Mouse (Mus musculus) hindbrain, embryonic 13.5 days (tissue): ENCODE results near the gene Tspan32. TPM values are rescaled to one million over a fixed set of nuclear protein-coding genes. Genes with fewer than 3 reads are reported as not detected.
A peak's percentile ranks its signal among the peaks of the same experiment; 100 is the strongest.

ENCODE experiments used
- ATAC-seq: fragments of 200-750 bp; cut with Nextera tagmentation; 2 replicates; pipeline ENCODE4 v1.8.0; 2017; ENCODE audit warnings: moderate TSS enrichment; ENCODE audit not compliant: low FRiP score
- H3K27ac ChIP-seq: fragments of 300-500 bp; sonication (generic); 2 replicates; pipeline ENCODE4 v1.5.1; 2015; ENCODE audit warnings: inconsistent platforms, mild to moderate bottlenecking, moderate library complexity
- H3K27me3 ChIP-seq: fragments of 300-500 bp; sonication (generic); 2 replicates; pipeline ENCODE4 v1.6.1; 2015; ENCODE audit warnings: mild to moderate bottlenecking, inconsistent platforms
- H3K36me3 ChIP-seq: fragments of 300-500 bp; sonication (generic); 2 replicates; pipeline ENCODE4 v1.6.1; 2015; ENCODE audit warnings: mild to moderate bottlenecking, inconsistent platforms
- H3K4me1 ChIP-seq: fragments of 300-500 bp; sonication (generic); replicated peaks from 2 replicates; pipeline ENCODE4 v1.6.1; 2015; ENCODE audit warnings: inconsistent platforms
- H3K4me2 ChIP-seq: fragments of 300-500 bp; sonication (generic); 2 replicates; pipeline ENCODE4 v1.6.1; 2015; ENCODE audit warnings: inconsistent platforms, mild to moderate bottlenecking, moderate library complexity
- H3K4me3 ChIP-seq: fragments of 300-500 bp; sonication (generic); 2 replicates; pipeline ENCODE4 v1.5.1; 2015; ENCODE audit warnings: mild to moderate bottlenecking, inconsistent platforms
- H3K9ac ChIP-seq: fragments of 300-500 bp; sonication (generic); 2 replicates; pipeline ENCODE4 v1.6.1; 2015; ENCODE audit warnings: mild to moderate bottlenecking, inconsistent platforms
- H3K9me3 ChIP-seq: fragments of 300-500 bp; sonication (generic); 2 replicates; pipeline ENCODE4 v1.6.1; 2016; ENCODE audit warnings: inconsistent platforms
- WGBS: fragments of 180-500 bp; shearing (Covaris S2); methylation state at CpG from one replicate; pipeline ENCODE4 v1.1.7; 2015; 5-methylcytosine and 5-hydroxymethylcytosine counted together
- polyA plus RNA-seq: library from polyadenylated mRNA; unstranded; fragments of >200 nt; fragmentation: Nextera tagmentation; extraction: Ambion mirVana; gene quantifications from 2 replicates; pipeline ENCODE4 v1.2.1, GENCODE M21; 2015

Gene Tspan32
- polyA plus RNA-seq, 1 experiment from 2014 or later: 1.2 TPM

DNA sequence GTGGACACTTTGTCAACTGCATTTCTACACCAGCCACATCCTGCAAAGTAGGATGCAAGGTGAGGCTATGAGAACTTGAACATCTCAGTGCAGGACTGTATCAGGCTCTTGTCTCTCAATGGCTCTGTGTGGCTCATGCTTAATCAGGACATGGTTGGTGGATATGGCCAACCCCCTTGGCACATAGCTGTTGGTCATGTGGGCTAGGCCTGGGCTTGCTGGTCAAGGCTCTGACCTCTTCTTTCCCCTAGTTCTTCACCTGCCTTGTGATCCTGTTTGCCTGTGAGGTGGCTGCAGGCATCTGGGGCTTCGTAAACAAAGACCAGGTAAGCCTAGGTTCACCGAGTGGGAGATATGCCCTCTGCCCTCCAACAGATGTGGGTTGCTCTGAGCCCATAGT lies 60.8 kb downstream of the Tspan32 start:
- Histone ChIP-seq H3K9ac (no peak overlapping the region), H3K4me2 (no peak overlapping the region), H3K4me3 (no peak overlapping the region), H3K36me3 (peaks cover 61% of the 10 kb centered on the region), H3K27ac (no peak overlapping the region), H3K9me3 (no peaks in the 10 kb centered on the region), H3K4me1 (peaks cover 37% of the 10 kb centered on the region), H3K27me3 (no peaks in the 10 kb centered on the region)
- no peak for ATAC-seq
- WGBS: 89% methylated on average over 2 of the region's 2 CpGs

DNA sequence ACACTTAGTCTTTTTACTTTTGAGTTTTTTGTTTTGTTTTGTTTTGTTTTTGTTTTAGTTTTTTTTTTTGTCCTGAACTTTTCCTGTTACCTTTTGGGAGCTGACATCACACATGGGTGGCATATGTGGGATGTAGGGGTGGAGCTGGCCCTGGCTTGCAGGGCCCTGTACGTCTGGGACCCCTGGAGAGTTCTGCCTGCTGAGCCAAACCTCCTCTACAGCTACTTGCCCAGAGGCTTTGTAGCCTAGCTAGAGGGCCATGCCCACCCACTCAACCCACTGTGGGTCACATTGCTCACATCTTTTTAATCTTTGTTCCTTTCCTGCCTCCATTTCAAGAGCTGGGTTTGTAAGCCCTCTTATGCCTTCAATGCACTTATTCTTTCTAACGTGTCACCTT lies 62.6 kb downstream of the Tspan32 start:
- ATAC-seq: no peak
- Histone ChIP-seq H3K27ac (peak overlapping the region; percentile 98), H3K9me3 (no peaks in the 10 kb centered on the region), H3K4me3 (no peak overlapping the region), H3K4me1 (peaks cover 44% of the 10 kb centered on the region), H3K9ac (peak overlapping the region; percentile 75), H3K27me3 (no peaks in the 10 kb centered on the region), H3K36me3 (peaks cover 54% of the 10 kb centered on the region), H3K4me2 (peak overlapping the region; percentile 100; the same call in 1 of the 2 replicates)
- 60% methylated on average over 2 of the region's 2 CpGs for WGBS

DNA sequence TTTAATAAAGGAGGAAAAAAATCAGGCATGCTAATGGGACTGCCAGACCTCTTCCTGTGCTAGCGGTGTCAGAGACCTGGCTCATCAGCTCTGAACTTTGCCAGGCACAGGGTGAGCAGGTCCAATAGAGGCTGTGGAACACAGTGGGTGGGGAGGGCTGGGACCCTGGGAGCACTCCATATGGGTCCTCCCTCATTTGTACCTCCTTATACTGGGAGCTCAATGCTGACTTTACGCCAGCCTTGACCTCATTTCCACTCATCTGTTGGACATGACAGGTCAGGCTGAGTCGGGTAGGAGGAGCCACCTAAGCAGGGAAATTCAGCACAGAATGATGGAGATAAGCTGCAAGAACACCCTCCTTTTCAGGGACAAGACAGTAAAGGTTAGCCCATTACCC lies 63.1 kb downstream of the Tspan32 start:
- WGBS: 69% methylated on average over 3 of the region's 3 CpGs
- ATAC-seq: no peak
- peaks cover 44% of the 10 kb centered on the region for H3K4me1 ChIP-seq
- peak overlapping the region; percentile 98 for H3K27ac ChIP-seq
- H3K36me3 ChIP-seq: peaks cover 50% of the 10 kb centered on the region
- H3K4me2 ChIP-seq: peak overlapping the region; percentile 100
- no peaks in the 10 kb centered on the region for H3K27me3 ChIP-seq
- peak overlapping the region; percentile 75 for H3K9ac ChIP-seq
- H3K4me3 ChIP-seq: peak overlapping the region; percentile 44
- H3K9me3 ChIP-seq: no peaks in the 10 kb centered on the region

DNA sequence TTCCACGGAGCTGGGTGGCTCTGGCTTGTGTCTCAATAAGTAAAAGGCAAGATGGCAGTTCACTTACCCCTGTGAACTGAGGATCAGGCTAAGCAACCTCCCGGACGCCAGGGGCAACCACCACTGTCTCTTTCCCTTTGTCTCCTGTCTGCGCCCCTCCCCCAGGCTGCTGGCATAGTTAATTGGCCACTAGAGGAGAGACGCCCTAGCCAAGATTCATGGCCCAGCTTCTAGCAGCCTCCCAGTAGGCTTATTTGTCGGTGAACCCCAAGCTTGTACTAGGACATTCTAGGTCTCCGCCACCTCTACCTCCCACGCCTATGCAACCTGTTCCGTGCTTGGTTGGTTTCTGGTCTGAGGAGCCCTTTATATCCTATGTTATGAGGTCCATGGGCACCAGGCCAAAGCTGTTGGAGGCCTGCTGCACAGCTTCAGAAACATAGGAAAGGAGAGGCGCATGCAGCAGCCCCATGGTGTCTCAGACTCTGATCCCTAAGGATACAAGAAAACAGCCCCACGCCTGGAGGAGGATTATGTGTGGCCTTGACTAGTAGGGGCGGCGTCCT lies 63.6 kb downstream of the Tspan32 start:
- Histone ChIP-seq H3K4me3 (peak overlapping the region; percentile 44), H3K4me1 (peaks cover 40% of the 10 kb centered on the region), H3K9ac (peak overlapping the region; percentile 75), H3K27me3 (no peaks in the 10 kb centered on the region), H3K9me3 (no peaks in the 10 kb centered on the region), H3K4me2 (peak overlapping the region; percentile 100), H3K27ac (peak overlapping the region; percentile 98), H3K36me3 (peaks cover 45% of the 10 kb centered on the region)
- ATAC-seq: peak; percentile 0; the same call in 1 of the 2 replicates
- WGBS: 41% methylated on average over 13 of the region's 13 CpGs

DNA sequence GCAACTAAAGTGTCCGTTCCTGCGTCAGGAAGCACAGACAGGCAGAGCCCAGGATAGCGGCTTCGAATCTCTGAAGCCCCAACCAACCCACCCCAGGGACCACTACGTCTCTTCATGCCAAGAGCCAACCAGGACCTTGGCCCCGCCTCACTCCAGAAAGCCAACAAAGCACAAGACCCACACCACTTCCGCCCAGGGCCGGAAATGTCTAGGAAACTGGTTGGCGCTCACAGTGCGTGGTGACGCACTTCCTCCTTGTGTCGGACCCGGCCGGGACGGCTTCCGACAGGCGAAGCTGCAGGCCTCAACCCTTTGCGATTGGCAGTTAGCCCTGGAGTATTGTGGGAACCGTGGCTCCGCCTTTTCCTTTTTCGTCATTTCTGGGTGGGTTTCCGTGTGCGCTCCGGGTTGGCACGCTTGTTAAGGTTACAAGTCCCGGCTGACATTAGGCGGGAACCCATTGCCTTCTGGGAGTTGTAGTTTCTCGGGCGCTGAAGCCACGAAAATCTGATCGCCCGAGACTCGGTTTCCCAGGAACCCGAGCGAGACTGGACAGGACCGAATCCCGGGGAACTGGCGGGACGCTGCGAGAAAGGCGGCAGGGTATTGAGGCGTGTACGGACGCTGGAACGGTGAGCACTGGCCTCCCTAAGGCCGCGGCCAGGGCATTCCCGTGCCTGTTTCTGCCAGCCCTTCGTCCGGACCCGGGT lies 64.2 kb downstream of the Tspan32 start, which contains the start of gene Tssc4:
Tssc4 (plus strand) TSS at position 368 of the 710 bp plus-strand sequence.
- Histone ChIP-seq H3K9me3 (no peaks in the 10 kb centered on the region), H3K4me2 (peak within 1 kb of the TSS; percentile 100), H3K4me1 (peaks cover 34% of the 10 kb centered on the region), H3K27ac (peak within 1 kb of the TSS; percentile 98), H3K9ac (peak within 1 kb of the TSS; percentile 91), H3K27me3 (no peaks in the 10 kb centered on the region), H3K36me3 (peaks cover 39% of the 10 kb centered on the region), H3K4me3 (peak within 1 kb of the TSS; percentile 84)
- ATAC-seq: peak; percentile 97
- under 1% methylated on average over 51 of the region's 51 CpGs for WGBS

Other genes with a start within 250 kb of the Tspan32 start
- gene Th, start 73.9 kb upstream of the Tspan32 start, polyA plus RNA-seq: 17.6 and 17.8 TPM in 2 replicates
- gene Ascl2, start 35.8 kb upstream of the Tspan32 start, polyA plus RNA-seq: 0.44 and 0.48 TPM in 2 replicates
- gene Cd81, start 47.7 kb downstream of the Tspan32 start, polyA plus RNA-seq: 322 and 332 TPM in 2 replicates
- gene Tssc4, start 64.2 kb downstream of the Tspan32 start, polyA plus RNA-seq: 90.8 and 99.3 TPM in 2 replicates
- gene Trpm5, start 89.6 kb downstream of the Tspan32 start, polyA plus RNA-seq: 1.4 and 1.9 TPM in 2 replicates
- gene Kcnq1, start 101.3 kb downstream of the Tspan32 start, polyA plus RNA-seq: 1.3 and 1.7 TPM in 2 replicates